Mouse (Mus musculus): ENCODE data around the gene Olfr310. TPM values are rescaled to one million over a fixed set of nuclear protein-coding genes. Genes with fewer than 3 reads are reported as not detected.

Olfr310 gene
- total and polyA plus RNA-seq, 3 experiments: not detected

- dilution Hi-C loops (cut with MboI; ENCODE audit: extremely low pct_ligation_motif_present, extremely low pct_unique_long_range_greater_than_20kb, low sequenced_read_pairs): no loop called here
These were observed 30.8 kb downstream of the Olfr310 start, which contains the start of gene Vmn2r76 for GRCm38 (mm10) chr7:86246208-86246607. Gene Vmn2r76, minus strand, starts transcription at chr7:86246308.

More at GRCm38 (mm10) chr7:86246208-86246607, 30.8 kb downstream of the Olfr310 start, which contains the start of gene Vmn2r76:
- in situ Hi-C loops (cut with MboI; ENCODE audit: low pct_ligation_motif_present, low pct_unique_long_range_greater_than_20kb, low sequenced_read_pairs): no loop called here
- Histone ChIP-seq H3K9me3 (replicated peaks; ENCODE audit: low read length) (peaks cover 4% of the 10 kb centered on the region), H3K4me2 (ENCODE audit: insufficient read depth, low read depth, poor library complexity, severe bottlenecking) (no peak within 1 kb of the TSS), H3K79me2 (replicated peaks; ENCODE audit: control insufficient read depth, extremely low read depth, insufficient read depth, poor library complexity, severe bottlenecking) (no peaks in the 10 kb centered on the region), H3K9ac (ENCODE audit: insufficient read depth, low read depth) (no peak within 1 kb of the TSS), H3K27ac (ENCODE audit: insufficient read depth, low read depth) (no peak within 1 kb of the TSS), H3K4me1 (ENCODE audit: control insufficient read depth in 1 of 2, insufficient read depth in 2 of 2) (no peaks in the 10 kb centered on the region), H3K27me3 (replicated peaks) (no peaks in the 10 kb centered on the region), H3K36me3 (replicated peaks in 1 of 2; ENCODE audit: control insufficient read depth in 1 of 2, insufficient read depth in 1 of 2, low read length in 1 of 2) (no peaks in the 10 kb centered on the region), H3K4me3 (replicated peaks in 1 of 3; ENCODE audit: low read depth in 2 of 3, low read length in 2 of 3, poor library complexity in 1 of 3) (no peak within 1 kb of the TSS)
- DNase-seq (ENCODE audit: extremely low read depth): no peak
- TF ChIP-seq MEF2A (IDR thresholded peaks at IDR 0.05; ENCODE audit: borderline replicate concordance, low read depth, low read length) (no peak), E2F4 (IDR thresholded peaks at IDR 0.05; ENCODE audit: insufficient replicate concordance, low read depth, low read length) (no peak), CHD2 (IDR thresholded peaks at IDR 0.05; ENCODE audit: low read length) (no peak), NELFE (IDR thresholded peaks at IDR 0.05; ENCODE audit: low read depth, low read length) (no peak), CHD1 (IDR thresholded peaks at IDR 0.05; ENCODE audit: low read depth, low read length) (no peak), HCFC1 (IDR thresholded peaks at IDR 0.05; ENCODE audit: low read depth, low read length) (no peak), BHLHE40 (IDR thresholded peaks at IDR 0.05; ENCODE audit: low read depth, low read length) (no peak), TBP (conservative IDR thresholded peaks at IDR 0.05; ENCODE audit: low read depth, low read length) (no peak), TCF12 (IDR thresholded peaks at IDR 0.05; ENCODE audit: low read depth, low read length) (no peak), MAZ (IDR thresholded peaks at IDR 0.05; ENCODE audit: low read depth, low read length) (no peak), RCOR1 (conservative IDR thresholded peaks at IDR 0.05; ENCODE audit: low read depth, low read length) (no peak), RAD21 (IDR thresholded peaks at IDR 0.05; ENCODE audit: low read depth, low read length) (no peak), USF2 (conservative IDR thresholded peaks at IDR 0.05; ENCODE audit: low read depth, low read length) (no peak), UBTF (IDR thresholded peaks at IDR 0.05; ENCODE audit: low read depth, low read length) (no peak), MAX (IDR thresholded peaks at IDR 0.05; ENCODE audit: low read length) (no peak), GABPA (IDR thresholded peaks at IDR 0.05; ENCODE audit: insufficient replicate concordance, low read depth, low read length) (no peak), ZC3H11A (IDR thresholded peaks at IDR 0.05; ENCODE audit: low read depth, low read length) (no peak), POLR2A (IDR thresholded peaks at IDR 0.05; ENCODE audit: low read depth, low read length) (no peak)

Other genes starting within 250 kb of the Olfr310 start
- gene Vmn2r75, start 105.4 kb downstream of the Olfr310 start, total RNA-seq (2012; rRNA removed): not detected in 2 replicates
- not detected in 2 replicates for gene Vmn2r75, start 105.4 kb downstream of the Olfr310 start, total RNA-seq (2014; rRNA removed)
- not detected in 2 replicates for gene Vmn2r75, start 105.4 kb downstream of the Olfr310 start, polyA plus RNA-seq (2012; ENCODE audit: insufficient read length, low read depth)
- gene Vmn2r76, start 30.9 kb downstream of the Olfr310 start, total RNA-seq (2012; rRNA removed): not detected in 2 replicates
- not detected in 2 replicates for gene Vmn2r76, start 30.9 kb downstream of the Olfr310 start, total RNA-seq (2014; rRNA removed)
- gene Vmn2r76, start 30.9 kb downstream of the Olfr310 start, polyA plus RNA-seq (2012; ENCODE audit: insufficient read length, low read depth): not detected in 2 replicates
- gene Olfr309, start 36.5 kb upstream of the Olfr310 start, total RNA-seq (2012; rRNA removed): not detected in 2 replicates
- not detected in 2 replicates for gene Olfr309, start 36.5 kb upstream of the Olfr310 start, total RNA-seq (2014; rRNA removed)
- gene Olfr309, start 36.5 kb upstream of the Olfr310 start, polyA plus RNA-seq (2012; ENCODE audit: insufficient read length, low read depth): not detected in 2 replicates
- gene Olfr308, start 48.5 kb upstream of the Olfr310 start, total RNA-seq (2012; rRNA removed): not detected in 2 replicates
- gene Olfr308, start 48.5 kb upstream of the Olfr310 start, total RNA-seq (2014; rRNA removed): not detected in 2 replicates
- gene Olfr308, start 48.5 kb upstream of the Olfr310 start, polyA plus RNA-seq (2012; ENCODE audit: insufficient read length, low read depth): not detected in 2 replicates
- not detected in 2 replicates for gene Olfr307, start 60.4 kb upstream of the Olfr310 start, total RNA-seq (2012; rRNA removed)
- gene Olfr307, start 60.4 kb upstream of the Olfr310 start, total RNA-seq (2014; rRNA removed): not detected in 2 replicates
- not detected in 2 replicates for gene Olfr307, start 60.4 kb upstream of the Olfr310 start, polyA plus RNA-seq (2012; ENCODE audit: insufficient read length, low read depth)
- not detected in 2 replicates for gene Olfr305, start 89.8 kb upstream of the Olfr310 start, total RNA-seq (2012; rRNA removed)
- not detected in 2 replicates for gene Olfr305, start 89.8 kb upstream of the Olfr310 start, total RNA-seq (2014; rRNA removed)
- gene Olfr305, start 89.8 kb upstream of the Olfr310 start, polyA plus RNA-seq (2012; ENCODE audit: insufficient read length, low read depth): not detected in 2 replicates
- not detected in 2 replicates for gene Olfr304, start 109.5 kb upstream of the Olfr310 start, total RNA-seq (2012; rRNA removed)
- gene Olfr304, start 109.5 kb upstream of the Olfr310 start, total RNA-seq (2014; rRNA removed): not detected in 2 replicates
- not detected in 2 replicates for gene Olfr304, start 109.5 kb upstream of the Olfr310 start, polyA plus RNA-seq (2012; ENCODE audit: insufficient read length, low read depth)
- gene Olfr303, start 120.6 kb upstream of the Olfr310 start, total RNA-seq (2012; rRNA removed): not detected in 2 replicates
- gene Olfr303, start 120.6 kb upstream of the Olfr310 start, total RNA-seq (2014; rRNA removed): not detected in 2 replicates
- not detected in 2 replicates for gene Olfr303, start 120.6 kb upstream of the Olfr310 start, polyA plus RNA-seq (2012; ENCODE audit: insufficient read length, low read depth)
- gene Olfr301, start 126.7 kb upstream of the Olfr310 start, total RNA-seq (2012; rRNA removed): not detected in 2 replicates
- gene Olfr301, start 126.7 kb upstream of the Olfr310 start, total RNA-seq (2014; rRNA removed): not detected in 2 replicates
- gene Olfr301, start 126.7 kb upstream of the Olfr310 start, polyA plus RNA-seq (2012; ENCODE audit: insufficient read length, low read depth): not detected in 2 replicates
- not detected in 2 replicates for gene Olfr299, start 182.7 kb upstream of the Olfr310 start, total RNA-seq (2012; rRNA removed)
- not detected in 2 replicates for gene Olfr299, start 182.7 kb upstream of the Olfr310 start, total RNA-seq (2014; rRNA removed)
- gene Olfr299, start 182.7 kb upstream of the Olfr310 start, polyA plus RNA-seq (2012; ENCODE audit: insufficient read length, low read depth): not detected in 2 replicates
- gene Olfr298, start 215.3 kb upstream of the Olfr310 start, total RNA-seq (2012; rRNA removed): not detected in 2 replicates
- not detected in 2 replicates for gene Olfr298, start 215.3 kb upstream of the Olfr310 start, total RNA-seq (2014; rRNA removed)
- gene Olfr298, start 215.3 kb upstream of the Olfr310 start, polyA plus RNA-seq (2012; ENCODE audit: insufficient read length, low read depth): not detected in 2 replicates
- not detected in 2 replicates for gene Olfr297, start 242.8 kb upstream of the Olfr310 start, total RNA-seq (2012; rRNA removed)
- gene Olfr297, start 242.8 kb upstream of the Olfr310 start, total RNA-seq (2014; rRNA removed): not detected in 2 replicates
- gene Olfr297, start 242.8 kb upstream of the Olfr310 start, polyA plus RNA-seq (2012; ENCODE audit: insufficient read length, low read depth): not detected in 2 replicates